Mouse (Mus musculus) lung, postnatal 0 days (tissue): ENCODE data around the gene Ccdc34. TPM values are rescaled to one million over a fixed set of nuclear protein-coding genes. Genes with fewer than 3 reads are reported as not detected.

Source experiments
- ATAC-seq: fragments of 200-750 bp; cut with Nextera tagmentation; 2 replicates; pipeline ENCODE4 v1.8.0; 2017; ENCODE audit warnings: moderate library complexity
- DNase-seq: peaks from one replicate; pipeline ENCODE4 v3.0.0-alpha.2; 2016; ENCODE audit warnings: low spot score
- H3K27ac ChIP-seq: fragments of 300-500 bp; sonication (generic); 2 replicates; pipeline ENCODE4 v1.5.1; 2014; ENCODE audit warnings: antibody characterized with exemption, mild to moderate bottlenecking, low read length, mixed read lengths
- H3K27me3 ChIP-seq: fragments of 300-500 bp; sonication (generic); replicated peaks from 2 replicates; pipeline ENCODE4 v1.6.1; 2014; ENCODE audit warnings: low read length, mixed read lengths; ENCODE audit not compliant: insufficient read depth
- H3K36me3 ChIP-seq: fragments of 300-500 bp; sonication (generic); 2 replicates; pipeline ENCODE4 v1.6.1; 2014; ENCODE audit warnings: low read length, mixed read lengths; ENCODE audit not compliant: insufficient read depth
- H3K4me1 ChIP-seq: fragments of 300-500 bp; sonication (generic); 2 replicates; pipeline ENCODE4 v1.6.1; 2014; ENCODE audit warnings: antibody characterized with exemption, low read depth, low read length, mixed read lengths; ENCODE audit not compliant: insufficient read depth
- H3K4me2 ChIP-seq: fragments of 300-500 bp; sonication (generic); replicated peaks from 2 replicates; pipeline ENCODE4 v1.6.1; 2014; ENCODE audit warnings: low read depth, mild to moderate bottlenecking, low read length, moderate library complexity, mixed read lengths
- H3K4me3 ChIP-seq: fragments of 300-500 bp; sonication (generic); 2 replicates; pipeline ENCODE4 v1.5.1; 2014; ENCODE audit warnings: low read depth, low read length
- H3K9ac ChIP-seq: fragments of 300-500 bp; sonication (generic); replicated peaks from 2 replicates; pipeline ENCODE4 v1.6.1; 2014; ENCODE audit warnings: low read depth, mild to moderate bottlenecking
- H3K9me3 ChIP-seq: fragments of 300-500 bp; sonication (generic); 2 replicates; pipeline ENCODE4 v1.6.1; 2016; ENCODE audit warnings: low read length, mixed read lengths
- CTCF ChIP-seq: IDR thresholded peaks from 2 replicates; pipeline ENCODE4 v1.5.1; 2016; ENCODE audit warnings: antibody characterized with exemption, mild to moderate bottlenecking
- EP300 ChIP-seq: IDR thresholded peaks from 2 replicates; pipeline ENCODE4 v1.6.1; 2016; ENCODE audit warnings: antibody characterized with exemption, mild to moderate bottlenecking, control low read depth
- WGBS: fragments of 180-500 bp; shearing (Covaris S2); extraction: QIAGEN DNeasy Blood & Tissue Kit; methylation state at CpG from one replicate; pipeline ENCODE4 v1.1.7; 2014; 5-methylcytosine and 5-hydroxymethylcytosine counted together
- polyA plus RNA-seq: library from polyadenylated mRNA; unstranded; fragments of >200 nt; fragmentation: Nextera tagmentation; extraction: Ambion mirVana; gene quantifications from 2 replicates; pipeline ENCODE4 v1.2.1, GENCODE M21; 2015

Gene Ccdc34
- polyA plus RNA-seq, 1 experiment from 2014 or later = 10.4 TPM

DNA sequence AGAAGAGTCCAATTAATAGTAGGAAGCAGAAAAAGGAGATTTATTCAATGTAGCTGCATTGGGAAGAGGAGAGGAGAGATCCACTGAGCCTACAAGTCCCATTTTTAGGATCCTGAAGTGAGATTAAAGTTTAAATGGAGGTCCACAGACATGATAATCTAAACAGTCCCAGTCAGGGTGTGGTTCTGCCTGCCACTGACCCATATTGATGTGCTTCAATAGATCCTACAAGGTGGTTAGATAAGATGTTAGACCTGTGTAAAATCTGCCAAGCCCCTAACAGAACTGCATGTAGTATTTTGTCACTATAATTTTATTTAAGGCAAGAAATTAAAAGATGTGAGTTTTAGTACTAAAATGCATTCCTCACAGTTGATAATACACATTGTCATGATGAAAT is 24.2 kb upstream of the Ccdc34 start:
- H3K4me3 ChIP-seq = no peak overlapping the region

DNA sequence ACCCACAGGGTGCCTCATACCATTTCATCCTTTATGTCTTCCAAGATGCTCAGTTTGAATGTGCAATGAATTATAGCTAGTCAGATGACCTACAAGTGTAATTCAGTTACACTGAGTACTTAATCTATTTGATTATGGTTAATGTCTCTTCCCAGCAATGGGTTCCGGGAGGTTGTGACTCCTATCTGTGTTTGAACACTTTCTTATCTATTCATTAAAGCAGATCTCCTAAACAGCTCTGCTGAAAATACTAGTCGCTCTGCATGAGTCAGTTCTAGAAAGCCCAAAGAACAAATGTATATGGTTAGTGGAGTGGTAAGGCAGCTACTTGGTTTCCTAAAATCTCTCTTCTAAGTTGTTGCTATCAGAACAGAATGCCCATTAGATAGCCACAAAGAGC is 22.6 kb upstream of the Ccdc34 start:
- Histone ChIP-seq H3K4me2 (no peak overlapping the region), H3K9me3 (no peaks in the 10 kb centered on the region), H3K27me3 (0 out of 2 replicates have a peak, but pooled peaks cover 10% of the 10 kb centered on the region), H3K27ac (no peak overlapping the region), H3K4me3 (no peak overlapping the region), H3K9ac (no peak overlapping the region), H3K36me3 (no peaks in the 10 kb centered on the region), H3K4me1 (no peaks in the 10 kb centered on the region)
- no peak for TF ChIP-seq EP300
- no peak for TF ChIP-seq CTCF
- no peak for ATAC-seq
- 36% methylated on average over 2 of the region's 2 CpGs for WGBS
- DNase-seq = no peak

More for the DNA sequence above, 24.2 kb upstream of the Ccdc34 start:
- 0 out of 2 replicates have a peak, but pooled peaks cover 10% of the 10 kb centered on the region for H3K27me3 ChIP-seq
- H3K9me3 ChIP-seq = no peaks in the 10 kb centered on the region
- TF ChIP-seq EP300 = no peak
- TF ChIP-seq CTCF = no peak
- DNase-seq = no peak
- no peak overlapping the region for H3K27ac ChIP-seq
- H3K4me1 ChIP-seq = no peaks in the 10 kb centered on the region
- H3K4me2 ChIP-seq = no peak overlapping the region
- no peaks in the 10 kb centered on the region for H3K36me3 ChIP-seq
- no peak for ATAC-seq
- H3K9ac ChIP-seq = no peak overlapping the region

DNA sequence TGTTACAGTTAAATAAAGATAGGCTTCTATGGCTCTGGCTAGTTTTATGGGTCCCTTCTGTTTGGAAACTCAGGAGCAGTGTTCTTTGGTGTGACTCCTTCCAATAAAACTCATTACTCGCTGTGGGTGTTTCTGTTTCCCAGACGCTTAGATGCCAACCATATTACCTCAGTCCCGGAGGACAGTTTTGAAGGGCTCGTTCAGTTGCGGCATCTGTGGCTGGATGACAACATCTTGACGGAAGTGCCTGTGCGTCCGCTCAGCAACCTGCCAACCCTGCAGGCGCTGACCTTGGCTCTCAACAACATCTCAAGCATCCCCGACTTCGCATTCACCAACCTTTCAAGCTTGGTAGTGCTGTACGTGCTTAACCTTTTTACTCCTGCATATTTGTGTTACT is 21.2 kb upstream of the Ccdc34 start:
- H3K4me1 ChIP-seq = no peaks in the 10 kb centered on the region
- no peak overlapping the region for H3K4me3 ChIP-seq
- no peaks in the 10 kb centered on the region for H3K9me3 ChIP-seq
- TF ChIP-seq EP300 (no peak), CTCF (no peak)
- no peak overlapping the region for H3K27ac ChIP-seq
- no peaks in the 10 kb centered on the region for H3K36me3 ChIP-seq
- ATAC-seq (no peak), DNase-seq (no peak)
- WGBS = 49% methylated on average over 12 of the region's 12 CpGs
- no peak overlapping the region for H3K9ac ChIP-seq
- H3K27me3 ChIP-seq = 0 out of 2 replicates have a peak, but pooled peaks cover 10% of the 10 kb centered on the region
- no peak overlapping the region for H3K4me2 ChIP-seq

DNA sequence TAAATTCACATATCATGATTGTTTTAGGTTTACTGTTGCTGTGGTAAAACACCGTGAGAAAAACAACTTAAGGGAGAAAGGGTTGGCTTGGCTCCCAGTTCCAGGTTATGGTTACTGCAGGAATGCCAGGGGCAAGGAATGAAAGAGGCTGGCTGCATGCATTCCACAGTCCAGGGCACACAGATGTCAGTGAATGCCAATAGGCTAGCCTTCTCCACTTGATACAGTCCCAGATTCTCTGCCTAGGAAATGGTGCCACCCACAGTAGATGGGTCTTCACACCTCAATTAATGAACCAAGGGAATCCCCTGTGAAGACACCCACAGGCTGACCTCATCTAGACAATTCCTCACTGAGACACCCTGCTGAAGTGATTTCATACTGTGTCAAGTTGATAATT is 12.9 kb upstream of the Ccdc34 start:
- 61% methylated on average over 1 of the region's 1 CpGs for WGBS
- no peaks in the 10 kb centered on the region for H3K36me3 ChIP-seq
- no peak overlapping the region for H3K4me2 ChIP-seq
- H3K9ac ChIP-seq = no peak overlapping the region
- no peak overlapping the region for H3K27ac ChIP-seq
- TF ChIP-seq EP300 (no peak), CTCF (no peak)
- H3K27me3 ChIP-seq = no peaks in the 10 kb centered on the region
- ATAC-seq (no peak), DNase-seq (no peak)
- no peaks in the 10 kb centered on the region for H3K9me3 ChIP-seq
- H3K4me1 ChIP-seq = no peaks in the 10 kb centered on the region
- no peak overlapping the region for H3K4me3 ChIP-seq

DNA sequence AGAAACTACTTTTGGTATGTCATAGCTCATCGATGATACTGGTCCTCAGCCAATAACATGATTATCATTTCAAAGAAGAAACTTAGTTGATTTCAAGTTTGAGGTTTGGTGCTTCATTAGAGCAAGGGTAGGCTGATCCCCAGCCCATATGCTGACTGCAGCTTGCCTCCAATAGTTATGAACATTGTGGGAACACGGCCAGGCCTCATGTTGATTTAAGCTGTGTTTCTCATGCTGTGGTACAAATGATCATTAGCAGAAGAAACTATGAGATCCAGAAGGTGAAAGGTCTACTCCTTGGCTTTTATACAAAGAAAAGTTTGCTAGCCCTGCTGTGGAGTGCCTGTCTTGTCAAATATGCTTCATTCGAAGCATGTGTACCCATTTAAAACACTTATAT is 12.5 kb upstream of the Ccdc34 start:
- Histone ChIP-seq H3K36me3 (no peaks in the 10 kb centered on the region), H3K9me3 (no peaks in the 10 kb centered on the region), H3K9ac (no peak overlapping the region), H3K27me3 (no peaks in the 10 kb centered on the region), H3K4me2 (no peak overlapping the region), H3K27ac (no peak overlapping the region), H3K4me3 (no peak overlapping the region), H3K4me1 (no peaks in the 10 kb centered on the region)
- no peak for DNase-seq
- WGBS = 62% methylated on average over 3 of the region's 3 CpGs
- no peak for ATAC-seq
- TF ChIP-seq CTCF (no peak), EP300 (no peak)

DNA sequence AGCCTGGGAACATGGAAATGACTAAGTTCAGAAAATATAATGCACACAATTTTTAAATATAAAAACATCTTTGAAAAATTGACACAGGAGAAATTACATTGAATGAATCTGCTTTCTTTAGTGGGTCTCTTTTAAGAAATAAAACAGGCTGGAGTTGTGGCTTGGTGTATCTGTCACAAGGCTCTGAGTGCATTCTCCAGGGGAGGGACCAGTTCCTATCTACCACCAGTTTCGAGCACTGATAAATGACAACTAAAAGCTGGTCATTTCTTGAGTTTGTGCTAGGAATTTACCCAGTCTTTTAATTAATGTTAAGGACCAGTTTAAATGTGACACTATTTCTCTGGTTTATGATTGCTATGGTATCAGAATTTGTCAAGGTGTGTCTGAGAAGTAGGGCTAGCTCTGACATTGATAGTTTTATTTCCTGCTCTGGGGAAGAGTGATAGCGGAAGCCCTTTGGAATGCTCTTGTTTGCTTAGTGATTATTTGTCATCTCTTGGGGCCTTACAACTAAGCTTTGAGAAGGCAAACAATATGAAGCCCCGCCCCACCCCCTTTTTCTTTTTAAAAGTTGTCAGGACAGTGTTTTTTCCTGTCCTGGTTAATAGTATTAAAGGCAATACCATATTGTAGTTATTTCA is 11.9 kb upstream of the Ccdc34 start:
- no peak for DNase-seq
- H3K27ac ChIP-seq = no peak overlapping the region
- no peaks in the 10 kb centered on the region for H3K9me3 ChIP-seq
- no peaks in the 10 kb centered on the region for H3K27me3 ChIP-seq
- H3K9ac ChIP-seq = no peak overlapping the region
- no peak overlapping the region for H3K4me2 ChIP-seq
- no peak for TF ChIP-seq CTCF
- TF ChIP-seq EP300 = no peak
- H3K36me3 ChIP-seq = no peaks in the 10 kb centered on the region
- WGBS = 56% methylated on average over 3 of the region's 3 CpGs
- ATAC-seq = no peak
- H3K4me1 ChIP-seq = no peaks in the 10 kb centered on the region
- H3K4me3 ChIP-seq = no peak overlapping the region
